Mouse (Mus musculus): Measurements from ENCODE around the gene Lmna.

The Lmna gene

GRCm38 (mm10) chr3:88539397-88539796 lies 29.6 kb upstream of the Lmna start:
- DNase-seq (ENCODE audit: low read depth, low spot score), result no peak

- no peak for DNase-seq (ENCODE audit: low read depth, low spot score)
These were observed 28.8 kb upstream of the Lmna start for GRCm38 (mm10) chr3:88538271-88539145.

- no peak for DNase-seq (ENCODE audit: low read depth, low spot score)
These were observed 27.4 kb upstream of the Lmna start for GRCm38 (mm10) chr3:88537146-88537545.

- no peak for DNase-seq (ENCODE audit: low read depth, low spot score)
These were observed 26.6 kb upstream of the Lmna start for GRCm38 (mm10) chr3:88536103-88536930.

- no peak for DNase-seq (ENCODE audit: low read depth, low spot score)
These were observed 25.8 kb upstream of the Lmna start for GRCm38 (mm10) chr3:88535527-88535926.

- DNase-seq (ENCODE audit: low read depth, low spot score), result no peak
These were observed 25.2 kb upstream of the Lmna start for GRCm38 (mm10) chr3:88535005-88535404.

- DNase-seq (ENCODE audit: low read depth, low spot score), result no peak
These were observed 23.9 kb upstream of the Lmna start for GRCm38 (mm10) chr3:88533706-88534105.

- DNase-seq (ENCODE audit: low read depth, low spot score), result no peak
These were observed 23.1 kb upstream of the Lmna start for GRCm38 (mm10) chr3:88532689-88533511.

- no peak for DNase-seq (ENCODE audit: low read depth, low spot score)
These were observed 22.5 kb upstream of the Lmna start, which contains the start of gene Mex3a for GRCm38 (mm10) chr3:88532299-88532674. Mex3a (plus strand) TSS chr3:88532395.

- DNase-seq (ENCODE audit: low read depth, low spot score), result peak; percentile 63
These were observed 21.9 kb upstream of the Lmna start for GRCm38 (mm10) chr3:88531348-88532298.

- DNase-seq (ENCODE audit: low read depth, low spot score), result no peak
These were observed 20.5 kb upstream of the Lmna start for GRCm38 (mm10) chr3:88530082-88530864.

- DNase-seq (ENCODE audit: low read depth, low spot score), result no peak
These were observed 19.6 kb upstream of the Lmna start for GRCm38 (mm10) chr3:88529204-88530000.

- DNase-seq (ENCODE audit: low read depth, low spot score), result no peak
These were observed 18.9 kb upstream of the Lmna start for GRCm38 (mm10) chr3:88528646-88529045.

- no peak for DNase-seq (ENCODE audit: low read depth, low spot score)
These were observed 17.8 kb upstream of the Lmna start for GRCm38 (mm10) chr3:88527565-88527964.

GRCm38 (mm10) chr3:88526157-88527131 lies 16.7 kb upstream of the Lmna start:
- DNase-seq (ENCODE audit: low read depth, low spot score), result peak; percentile 71

GRCm38 (mm10) chr3:88525021-88525420 lies 15.3 kb upstream of the Lmna start:
- no peak for DNase-seq (ENCODE audit: low read depth, low spot score)

- no peak for DNase-seq (ENCODE audit: low read depth, low spot score)
These were observed 13.3 kb upstream of the Lmna start for GRCm38 (mm10) chr3:88523027-88523426.

Data from retina, adult 2 months (tissue).